Mouse (Mus musculus) monocyte, adult 5-6 weeks (primary cell): Measurements from ENCODE around the gene Stox2. TPM values are rescaled to one million over a fixed set of nuclear protein-coding genes. Genes with fewer than 3 reads are reported as not detected.

Source experiments
- ATAC-seq: fragments of 153-309, 156-312 bp; replicated peaks from 2 replicates; pipeline ENCODE4 v1.8.0; 2017; ENCODE audit warnings: mild to moderate bottlenecking; ENCODE audit not compliant: low TSS enrichment, insufficient number of reproducible peaks, severe bottlenecking, poor library complexity, low FRiP score
- total RNA-seq: library from RNA; stranded (forward); fragments of 200-1000, 200-491, 200-594 nt; gene quantifications from 3 replicates; pipeline ENCODE4 v1.2.3, GENCODE M21; 2017

Gene Stox2
- total RNA-seq, 1 experiment from 2014 or later, result not detected

GRCm38 (mm10) chr8:47326348-47326747 lies 119.8 kb downstream of the Stox2 start:
- ATAC-seq, result no peak

- no peak for ATAC-seq
These were observed 121.9 kb downstream of the Stox2 start for GRCm38 (mm10) chr8:47324117-47324820.

GRCm38 (mm10) chr8:47321282-47321681 lies 124.9 kb downstream of the Stox2 start:
- ATAC-seq, result no peak

GRCm38 (mm10) chr8:47320707-47321106 lies 125.5 kb downstream of the Stox2 start:
- ATAC-seq, result no peak

GRCm38 (mm10) chr8:47318468-47318867 lies 127.7 kb downstream of the Stox2 start:
- no peak for ATAC-seq

- ATAC-seq, result no peak
These were observed 138.0 kb downstream of the Stox2 start for GRCm38 (mm10) chr8:47308176-47308575.

- ATAC-seq, result no peak
These were observed 139.8 kb downstream of the Stox2 start for GRCm38 (mm10) chr8:47306372-47306771.

- ATAC-seq, result no peak
These were observed 140.3 kb downstream of the Stox2 start for GRCm38 (mm10) chr8:47305880-47306279.

- ATAC-seq, result no peak
These were observed 147.7 kb downstream of the Stox2 start for GRCm38 (mm10) chr8:47298460-47298859.

GRCm38 (mm10) chr8:47289641-47290040 lies 156.5 kb downstream of the Stox2 start:
- no peak for ATAC-seq

GRCm38 (mm10) chr8:47288866-47289541 lies 157.2 kb downstream of the Stox2 start:
- ATAC-seq, result no peak

- ATAC-seq, result no peak
These were observed 157.9 kb downstream of the Stox2 start for GRCm38 (mm10) chr8:47288131-47288865.

- no peak for ATAC-seq
These were observed 158.5 kb downstream of the Stox2 start for GRCm38 (mm10) chr8:47287641-47288130.

GRCm38 (mm10) chr8:47287201-47287621 lies 159.0 kb downstream of the Stox2 start:
- no peak for ATAC-seq

GRCm38 (mm10) chr8:47286081-47286700 lies 160.0 kb downstream of the Stox2 start:
- no peak for ATAC-seq

GRCm38 (mm10) chr8:47285435-47285834 lies 160.7 kb downstream of the Stox2 start:
- no peak for ATAC-seq

- no peak for ATAC-seq
These were observed 161.5 kb downstream of the Stox2 start for GRCm38 (mm10) chr8:47284329-47285326.

- ATAC-seq, result no peak
These were observed 166.3 kb downstream of the Stox2 start for GRCm38 (mm10) chr8:47279898-47280297.
